1 mouse cellular context compared by ENCODE assay signal in the genomic region with DNA sequence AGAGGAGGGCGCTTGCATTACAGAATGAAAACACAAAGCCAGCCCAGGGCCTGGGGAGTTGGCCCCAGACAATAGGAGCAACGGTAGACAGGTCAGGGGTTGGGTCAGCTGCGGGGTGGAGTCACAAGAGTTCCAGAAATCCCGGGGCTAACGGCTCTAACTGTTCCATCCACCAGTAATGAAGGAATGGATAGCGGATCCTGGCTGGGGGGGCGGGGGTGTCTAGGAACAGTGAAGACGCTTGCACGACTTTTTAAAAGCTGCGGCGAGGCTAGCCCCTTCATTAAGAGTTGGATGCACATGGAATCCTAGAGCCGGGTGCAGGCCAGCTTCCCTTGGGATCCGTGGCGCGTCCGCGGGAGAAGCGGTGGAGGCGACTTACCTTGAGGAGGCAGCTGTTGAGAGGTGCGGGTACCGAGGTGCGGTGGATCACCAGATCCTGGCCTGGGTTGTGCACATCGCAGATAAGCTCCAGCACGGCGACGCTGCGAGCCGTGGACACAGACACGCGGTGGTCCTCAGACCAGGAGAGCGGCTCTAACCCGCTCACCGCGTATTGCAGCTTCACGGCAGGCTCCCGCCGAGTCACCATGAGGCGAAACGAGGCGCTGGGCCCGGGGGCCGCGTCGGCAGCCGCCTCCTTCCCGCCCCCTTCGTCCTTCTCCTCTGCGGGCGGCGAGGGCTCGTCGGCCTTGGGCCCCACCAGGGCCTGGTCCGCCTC.
TF ChIP-seq lines count a peak whose summit lies in the region.

No protein-coding gene starts in this region.

TF ChIP-seq in MEL, 35 proteins besides CTCF, POLR2A, EP300 and RAD21 (continued from another document):
- no peak for TF ChIP-seq POLR2AphosphoS2 (IDR thresholded peaks at IDR 0.05; ENCODE audit: low read length)
- TF ChIP-seq NRF1 (IDR thresholded peaks at IDR 0.05; ENCODE audit: insufficient read depth, low read depth, low read length, poor library complexity, severe bottlenecking): no peak
- TF ChIP-seq USF2 (IDR thresholded peaks at IDR 0.05; ENCODE audit: borderline replicate concordance in 1 of 2, insufficient read depth in 1 of 2, low read depth in 1 of 2, low read length in 2 of 2): no peak
- TF ChIP-seq MYB (IDR thresholded peaks at IDR 0.05; ENCODE audit: low read depth, low read length): peak; percentile 61; the same call in 1 of the 2 replicates
- 0 out of 2 replicates have a peak, but pooled peaks have one; percentile 35 for TF ChIP-seq CHD1 (IDR thresholded peaks at IDR 0.05; ENCODE audit: low read depth, low read length)
- TF ChIP-seq MYC (IDR thresholded peaks at IDR 0.05; ENCODE audit: low read depth, low read length): 0 out of 2 replicates have a peak, but pooled peaks have one; percentile 9
- TF ChIP-seq USF1 (IDR thresholded peaks at IDR 0.05; ENCODE audit: low read depth, low read length): no peak
- no peak for TF ChIP-seq HCFC1 (IDR thresholded peaks at IDR 0.05; ENCODE audit: low read depth, low read length)
- TF ChIP-seq TAL1 (IDR thresholded peaks at IDR 0.05; ENCODE audit: low read length): peak; percentile 43
- TF ChIP-seq MEF2A (IDR thresholded peaks at IDR 0.05; ENCODE audit: extremely low read depth, insufficient replicate concordance, low read depth, low read length, poor library complexity, severe bottlenecking): no peak
- TF ChIP-seq TCF12 (IDR thresholded peaks at IDR 0.05; ENCODE audit: low read depth, low read length): no peak
- TF ChIP-seq NELFE (IDR thresholded peaks at IDR 0.05; ENCODE audit: low read depth, low read length): no peak
- TF ChIP-seq MAX (IDR thresholded peaks at IDR 0.05; ENCODE audit: low read length): no peak
- TF ChIP-seq MXI1 (IDR thresholded peaks at IDR 0.05; ENCODE audit: low read depth, low read length): no peak
- TF ChIP-seq TBP (IDR thresholded peaks at IDR 0.05; ENCODE audit: low read depth, low read length): no peak
- TF ChIP-seq RCOR1 (IDR thresholded peaks at IDR 0.05; ENCODE audit: low read depth, low read length): no peak
- TF ChIP-seq SIN3A (IDR thresholded peaks at IDR 0.05; ENCODE audit: low read length): no peak
- no peak for TF ChIP-seq ZC3H11A (IDR thresholded peaks at IDR 0.05; ENCODE audit: low read depth, low read length)
- no peak for TF ChIP-seq KAT2A (conservative IDR thresholded peaks at IDR 0.05; ENCODE audit: low read depth, low read length)
- no peak for TF ChIP-seq ELF1 (IDR thresholded peaks at IDR 0.05; ENCODE audit: low read depth, low read length)
- 0 out of 2 replicates have a peak, but pooled peaks have one; percentile 46 for TF ChIP-seq MAZ (IDR thresholded peaks at IDR 0.05; ENCODE audit: low read depth, low read length)
- TF ChIP-seq POLR2AphosphoS5 (IDR thresholded peaks at IDR 0.05; ENCODE audit: borderline replicate concordance, low read depth, low read length): no peak
- TF ChIP-seq SMC3 (IDR thresholded peaks at IDR 0.05; ENCODE audit: low read depth, low read length): no peak
- no peak for TF ChIP-seq GATA1 (IDR thresholded peaks at IDR 0.05; ENCODE audit: low read depth, low read length)
- TF ChIP-seq ZMIZ1 (IDR thresholded peaks at IDR 0.05; ENCODE audit: low read depth, low read length): no peak
- TF ChIP-seq GABPA (IDR thresholded peaks at IDR 0.05; ENCODE audit: low read depth, low read length): no peak
- no peak for TF ChIP-seq ZNF384 (IDR thresholded peaks at IDR 0.05; ENCODE audit: low read depth, low read length)
- TF ChIP-seq ZKSCAN1 (IDR thresholded peaks at IDR 0.05; ENCODE audit: low read depth, low read length): no peak
